Mouse (Mus musculus): Measurements from ENCODE around the gene Iqsec1. TPM values are rescaled to one million over a fixed set of nuclear protein-coding genes. Genes with fewer than 3 reads are reported as not detected.

Gene Iqsec1
- polyA plus RNA-seq, 1 experiment: 41.7 TPM

DNA sequence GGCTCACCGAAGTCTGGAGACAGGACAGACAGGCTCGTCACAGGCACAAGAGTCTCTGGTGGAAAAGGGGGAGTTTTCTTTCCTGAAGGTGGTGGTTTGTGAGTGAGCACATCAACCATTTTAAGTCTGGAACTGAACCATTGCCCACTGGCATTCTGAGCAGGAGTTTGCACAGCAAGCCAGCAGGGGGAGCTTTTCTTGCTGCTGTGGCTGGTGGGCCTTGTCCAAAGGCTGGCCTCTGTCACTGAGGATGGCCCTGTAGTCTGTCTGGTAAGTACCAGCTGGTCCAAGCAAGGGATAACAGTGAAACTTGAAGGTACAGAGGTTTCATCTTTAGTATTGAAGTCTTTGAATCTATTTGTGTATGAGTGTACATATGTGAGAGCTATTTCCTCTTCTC, 334.7 kb downstream of the Iqsec1 start:
- Histone ChIP-seq H3K36me3 (ENCODE audit: control insufficient read depth, insufficient read depth, low read length, poor library complexity, severe bottlenecking) (no peaks in the 10 kb centered on the region), H3K4me1 (ENCODE audit: control insufficient read depth, insufficient read depth, low read length) (no peaks in the 10 kb centered on the region), H3K27me3 (ENCODE audit: control insufficient read depth, insufficient read depth, low read length, poor library complexity, severe bottlenecking) (no peaks in the 10 kb centered on the region), H3K27ac (ENCODE audit: insufficient read depth, low read length) (no peak overlapping the region), H3K9ac (ENCODE audit: low read depth, poor library complexity, severe bottlenecking) (no peak overlapping the region), H3K4me3 (ENCODE audit: low read depth, low read length) (no peak overlapping the region), H3K9me3 (replicated peaks; ENCODE audit: control insufficient read depth, insufficient read depth, low read length, poor library complexity, severe bottlenecking) (no peaks in the 10 kb centered on the region)
- TF ChIP-seq EP300 (IDR thresholded peaks at IDR 0.05; ENCODE audit: insufficient read depth, low read depth, low read length): no peak
- peak; percentile 77 for TF ChIP-seq CTCF (IDR thresholded peaks at IDR 0.05; ENCODE audit: low read depth, low read length)

DNA sequence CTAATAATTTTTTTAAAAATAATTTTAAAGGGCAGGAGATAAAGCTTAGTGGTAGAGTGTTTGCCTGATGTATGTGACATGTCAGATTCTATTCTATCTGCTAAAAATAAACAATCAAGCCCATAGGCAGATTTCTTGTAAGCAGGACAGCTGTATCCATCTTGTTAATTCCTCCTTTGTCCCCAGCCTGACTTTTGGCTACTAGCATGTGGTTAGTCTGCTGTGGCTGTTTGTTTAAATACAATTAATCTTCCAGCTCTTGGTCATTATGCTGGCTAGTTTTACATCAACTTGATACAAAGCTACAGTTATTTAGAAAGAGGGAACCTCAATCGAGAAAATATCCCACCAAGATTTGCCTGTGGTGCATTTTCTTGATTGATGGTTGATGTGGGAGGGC, 337.9 kb downstream of the Iqsec1 start:
- Histone ChIP-seq H3K4me1 (ENCODE audit: control insufficient read depth, insufficient read depth, low read length) (no peaks in the 10 kb centered on the region), H3K9ac (ENCODE audit: low read depth, poor library complexity, severe bottlenecking) (no peak overlapping the region), H3K36me3 (ENCODE audit: control insufficient read depth, insufficient read depth, low read length, poor library complexity, severe bottlenecking) (no peaks in the 10 kb centered on the region), H3K4me3 (ENCODE audit: low read depth, low read length) (no peak overlapping the region), H3K9me3 (replicated peaks; ENCODE audit: control insufficient read depth, insufficient read depth, low read length, poor library complexity, severe bottlenecking) (no peaks in the 10 kb centered on the region; the same call in 1 of the 2 replicates), H3K27ac (ENCODE audit: insufficient read depth, low read length) (no peak overlapping the region), H3K27me3 (ENCODE audit: control insufficient read depth, insufficient read depth, low read length, poor library complexity, severe bottlenecking) (no peaks in the 10 kb centered on the region)
- TF ChIP-seq CTCF (IDR thresholded peaks at IDR 0.05; ENCODE audit: low read depth, low read length): no peak
- TF ChIP-seq EP300 (IDR thresholded peaks at IDR 0.05; ENCODE audit: insufficient read depth, low read depth, low read length): no peak
- TF ChIP-seq POLR2A (IDR thresholded peaks at IDR 0.05; ENCODE audit: insufficient read depth, low read length): no peak

GRCm38 (mm10) chr6:90649279-90649678, 339.2 kb downstream of the Iqsec1 start:
- TF ChIP-seq CTCF (IDR thresholded peaks at IDR 0.05; ENCODE audit: low read depth, low read length) (no peak), EP300 (IDR thresholded peaks at IDR 0.05; ENCODE audit: insufficient read depth, low read depth, low read length) (no peak), POLR2A (IDR thresholded peaks at IDR 0.05; ENCODE audit: insufficient read depth, low read length) (no peak)
- Histone ChIP-seq H3K9ac (ENCODE audit: low read depth, poor library complexity, severe bottlenecking) (no peak overlapping the region), H3K4me1 (ENCODE audit: control insufficient read depth, insufficient read depth, low read length) (no peaks in the 10 kb centered on the region), H3K27ac (ENCODE audit: insufficient read depth, low read length) (no peak overlapping the region), H3K9me3 (replicated peaks; ENCODE audit: control insufficient read depth, insufficient read depth, low read length, poor library complexity, severe bottlenecking) (no peaks in the 10 kb centered on the region; the same call in 1 of the 2 replicates), H3K36me3 (ENCODE audit: control insufficient read depth, insufficient read depth, low read length, poor library complexity, severe bottlenecking) (no peaks in the 10 kb centered on the region), H3K4me3 (ENCODE audit: low read depth, low read length) (no peak overlapping the region), H3K27me3 (ENCODE audit: control insufficient read depth, insufficient read depth, low read length, poor library complexity, severe bottlenecking) (no peaks in the 10 kb centered on the region)

GRCm38 (mm10) chr6:90648391-90648790, 340.1 kb downstream of the Iqsec1 start:
- H3K9ac ChIP-seq (ENCODE audit: low read depth, poor library complexity, severe bottlenecking): no peak overlapping the region
- no peaks in the 10 kb centered on the region for H3K4me1 ChIP-seq (ENCODE audit: control insufficient read depth, insufficient read depth, low read length)
- H3K27ac ChIP-seq (ENCODE audit: insufficient read depth, low read length): no peak overlapping the region
- no peak overlapping the region for H3K4me3 ChIP-seq (ENCODE audit: low read depth, low read length)
- TF ChIP-seq POLR2A (IDR thresholded peaks at IDR 0.05; ENCODE audit: insufficient read depth, low read length) (no peak), EP300 (IDR thresholded peaks at IDR 0.05; ENCODE audit: insufficient read depth, low read depth, low read length) (no peak), CTCF (IDR thresholded peaks at IDR 0.05; ENCODE audit: low read depth, low read length) (no peak)
- no peaks in the 10 kb centered on the region for H3K36me3 ChIP-seq (ENCODE audit: control insufficient read depth, insufficient read depth, low read length, poor library complexity, severe bottlenecking)
- H3K9me3 ChIP-seq (replicated peaks; ENCODE audit: control insufficient read depth, insufficient read depth, low read length, poor library complexity, severe bottlenecking): no peaks in the 10 kb centered on the region; the same call in 1 of the 2 replicates
- H3K27me3 ChIP-seq (ENCODE audit: control insufficient read depth, insufficient read depth, low read length, poor library complexity, severe bottlenecking): no peaks in the 10 kb centered on the region

- no peak for TF ChIP-seq CTCF (IDR thresholded peaks at IDR 0.05; ENCODE audit: low read depth, low read length)
Observed at GRCm38 (mm10) chr6:90644965-90645364, 343.5 kb downstream of the Iqsec1 start.

DNA sequence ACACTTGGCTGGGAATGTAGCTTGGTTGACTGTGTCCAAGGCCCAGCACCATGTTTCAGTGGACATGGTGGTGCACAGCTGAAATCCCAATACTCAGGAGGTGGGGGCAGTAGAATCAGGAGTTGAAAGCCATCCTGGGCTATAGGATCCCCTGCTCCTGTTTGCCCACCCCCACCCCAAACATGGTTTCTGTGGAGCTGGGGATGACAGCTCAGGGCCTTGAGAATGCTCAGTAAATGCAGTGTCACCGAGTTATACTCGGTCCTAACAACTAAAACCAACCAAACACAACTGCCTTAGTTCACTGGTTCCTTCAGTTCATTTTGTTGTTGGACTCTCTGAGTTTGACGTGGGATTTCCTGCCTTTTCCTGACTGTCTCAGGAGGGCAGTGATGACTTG, 345.4 kb downstream of the Iqsec1 start:
- TF ChIP-seq CTCF (IDR thresholded peaks at IDR 0.05; ENCODE audit: low read depth, low read length): no peak
- TF ChIP-seq EP300 (IDR thresholded peaks at IDR 0.05; ENCODE audit: insufficient read depth, low read depth, low read length): no peak
- TF ChIP-seq POLR2A (IDR thresholded peaks at IDR 0.05; ENCODE audit: insufficient read depth, low read length): no peak
- Histone ChIP-seq H3K9me3 (replicated peaks; ENCODE audit: control insufficient read depth, insufficient read depth, low read length, poor library complexity, severe bottlenecking) (no peaks in the 10 kb centered on the region; the same call in 1 of the 2 replicates), H3K9ac (ENCODE audit: low read depth, poor library complexity, severe bottlenecking) (no peak overlapping the region), H3K4me1 (ENCODE audit: control insufficient read depth, insufficient read depth, low read length) (no peaks in the 10 kb centered on the region), H3K4me3 (ENCODE audit: low read depth, low read length) (no peak overlapping the region), H3K27me3 (ENCODE audit: control insufficient read depth, insufficient read depth, low read length, poor library complexity, severe bottlenecking) (no peaks in the 10 kb centered on the region), H3K36me3 (ENCODE audit: control insufficient read depth, insufficient read depth, low read length, poor library complexity, severe bottlenecking) (no peaks in the 10 kb centered on the region), H3K27ac (ENCODE audit: insufficient read depth, low read length) (no peak overlapping the region)

More at GRCm38 (mm10) chr6:90644965-90645364, 343.5 kb downstream of the Iqsec1 start:
- Histone ChIP-seq H3K4me3 (ENCODE audit: low read depth, low read length) (no peak overlapping the region), H3K27me3 (ENCODE audit: control insufficient read depth, insufficient read depth, low read length, poor library complexity, severe bottlenecking) (no peaks in the 10 kb centered on the region), H3K9me3 (replicated peaks; ENCODE audit: control insufficient read depth, insufficient read depth, low read length, poor library complexity, severe bottlenecking) (no peaks in the 10 kb centered on the region; the same call in 1 of the 2 replicates), H3K4me1 (ENCODE audit: control insufficient read depth, insufficient read depth, low read length) (no peaks in the 10 kb centered on the region), H3K36me3 (ENCODE audit: control insufficient read depth, insufficient read depth, low read length, poor library complexity, severe bottlenecking) (no peaks in the 10 kb centered on the region), H3K27ac (ENCODE audit: insufficient read depth, low read length) (no peak overlapping the region), H3K9ac (ENCODE audit: low read depth, poor library complexity, severe bottlenecking) (no peak overlapping the region)
